Mouse (Mus musculus) embryonic facial prominence, embryonic 11.5 days (tissue): ENCODE data around the gene Kcnj10. TPM values are rescaled to one million over a fixed set of nuclear protein-coding genes. Genes with fewer than 3 reads are reported as not detected.

Experiments used
- ATAC-seq: fragments of 200-750 bp; cut with Nextera tagmentation; replicated peaks from 2 replicates; pipeline ENCODE4 v1.8.0; 2017; ENCODE audit warnings: low read depth; ENCODE audit not compliant: insufficient number of reproducible peaks, low FRiP score, low TSS enrichment
- DNase-seq: peaks from one replicate; pipeline ENCODE4 v3.0.0-alpha.2; 2015; ENCODE audit warnings: low spot score
- H3K27ac ChIP-seq: fragments of 300-500 bp; sonication (generic); replicated peaks from 2 replicates; pipeline ENCODE4 v1.5.1; 2014; ENCODE audit warnings: mild to moderate bottlenecking, low read depth, low read length, control low read depth
- H3K27me3 ChIP-seq: fragments of 300-500 bp; sonication (generic); 2 replicates; pipeline ENCODE4 v1.6.1; 2014; ENCODE audit warnings: mild to moderate bottlenecking, low read length, moderate library complexity, mixed read lengths; ENCODE audit not compliant: control insufficient read depth, insufficient read depth
- H3K36me3 ChIP-seq: fragments of 300-500 bp; sonication (generic); replicated peaks from 2 replicates; pipeline ENCODE4 v1.6.1; 2014; ENCODE audit warnings: low read depth, mild to moderate bottlenecking, low read length, moderate library complexity, mixed read lengths; ENCODE audit not compliant: control insufficient read depth, insufficient read depth
- H3K4me1 ChIP-seq: fragments of 300-500 bp; sonication (generic); 2 replicates; pipeline ENCODE4 v1.6.1; 2014; ENCODE audit warnings: low read length, mixed read lengths; ENCODE audit not compliant: control insufficient read depth, insufficient read depth
- H3K4me2 ChIP-seq: fragments of 300-500 bp; sonication (generic); 2 replicates; pipeline ENCODE4 v1.6.1; 2014; ENCODE audit warnings: low read depth, mild to moderate bottlenecking, control low read depth, low read length, moderate library complexity
- H3K4me3 ChIP-seq: fragments of 300-500 bp; sonication (generic); 2 replicates; pipeline ENCODE4 v1.5.1; 2014; ENCODE audit warnings: low read depth, low read length, control low read depth
- H3K9ac ChIP-seq: fragments of 300-500 bp; sonication (generic); replicated peaks from 2 replicates; pipeline ENCODE4 v1.6.1; 2014; ENCODE audit warnings: mild to moderate bottlenecking, control low read depth, low read length
- H3K9me3 ChIP-seq: fragments of 300-500 bp; sonication (generic); replicated peaks from 2 replicates; pipeline ENCODE4 v1.6.1; 2016; ENCODE audit warnings: mild to moderate bottlenecking, low read length, inconsistent platforms, mixed read lengths; ENCODE audit not compliant: control insufficient read depth
- WGBS: fragments of 180-500 bp; shearing (Covaris S2); extraction: QIAGEN DNeasy Blood & Tissue Kit; methylation state at CpG from one replicate; pipeline ENCODE4 v1.1.7; 2014; 5-methylcytosine and 5-hydroxymethylcytosine counted together
- polyA plus RNA-seq: library from polyadenylated mRNA; unstranded; fragments of >200 nt; fragmentation: Nextera tagmentation; extraction: Ambion mirVana; gene quantifications from 2 replicates; pipeline ENCODE4 v1.2.1, GENCODE M21; 2014

Kcnj10 gene
- polyA plus RNA-seq, 1 experiment from 2014 or later = 0.11 TPM

DNA sequence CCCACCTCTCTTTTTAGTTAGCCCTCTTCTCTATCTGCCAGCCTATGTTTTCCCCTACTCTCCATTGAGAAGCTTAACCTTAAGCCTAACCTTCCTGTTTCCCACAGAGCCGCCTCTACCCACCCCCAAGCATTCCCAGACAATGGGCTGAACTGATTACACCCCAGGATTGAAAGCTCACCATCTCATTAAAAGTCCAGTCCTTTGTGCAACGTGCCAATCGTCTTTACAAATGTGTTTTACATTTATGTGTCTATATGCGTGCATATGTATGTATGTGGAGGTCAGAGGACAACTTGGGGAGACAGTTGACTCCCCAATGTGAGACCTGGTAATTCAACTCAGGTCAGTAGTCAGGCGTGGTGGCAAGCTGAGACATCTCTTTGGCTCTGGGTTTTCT lies 17.7 kb upstream of the Kcnj10 start:
- H3K27ac ChIP-seq = no peak overlapping the region
- ATAC-seq = no peak
- no peak overlapping the region for H3K4me3 ChIP-seq
- H3K9me3 ChIP-seq = no peaks in the 10 kb centered on the region
- no peaks in the 10 kb centered on the region for H3K36me3 ChIP-seq
- no peaks in the 10 kb centered on the region; the same call in 1 of the 2 replicates for H3K4me1 ChIP-seq
- WGBS = 29% methylated on average over 5 of the region's 5 CpGs
- H3K27me3 ChIP-seq = peaks cover 30% of the 10 kb centered on the region
- no peak overlapping the region for H3K4me2 ChIP-seq
- no peak overlapping the region for H3K9ac ChIP-seq
- DNase-seq = no peak

DNA sequence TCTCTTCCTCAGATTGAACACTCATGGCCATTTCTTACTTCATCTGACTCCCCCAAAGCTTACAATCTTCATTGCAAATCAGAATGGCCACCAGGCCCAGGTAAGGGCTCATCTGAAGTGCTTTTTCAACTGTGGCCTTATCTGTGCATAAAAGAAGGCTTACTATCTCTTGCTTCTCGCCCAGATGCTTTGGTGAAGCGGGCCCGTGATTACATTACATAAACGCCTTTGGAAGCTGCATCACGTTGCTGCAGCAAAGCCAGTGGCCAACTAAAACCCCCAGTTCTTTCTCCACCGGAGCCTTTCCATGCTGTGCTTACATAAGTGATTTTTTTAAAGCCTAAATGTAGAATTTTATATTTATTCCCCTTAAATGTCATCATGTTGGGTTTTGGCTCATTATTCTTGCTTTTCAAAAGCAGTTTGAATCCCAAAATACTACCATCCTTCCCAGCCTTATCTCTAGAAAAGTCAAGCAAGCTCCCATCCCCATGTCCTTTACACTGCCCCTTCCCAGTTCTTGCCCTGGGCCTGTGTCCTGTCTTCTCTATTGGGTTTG lies 17.1 kb upstream of the Kcnj10 start:
- Histone ChIP-seq H3K4me3 (no peak overlapping the region), H3K27ac (no peak overlapping the region), H3K9me3 (no peaks in the 10 kb centered on the region), H3K27me3 (peaks cover 34% of the 10 kb centered on the region), H3K4me2 (no peak overlapping the region), H3K9ac (no peak overlapping the region), H3K36me3 (no peaks in the 10 kb centered on the region), H3K4me1 (no peaks in the 10 kb centered on the region; the same call in 1 of the 2 replicates)
- DNase-seq = no peak
- WGBS = 56% methylated on average over 6 of the region's 6 CpGs
- no peak for ATAC-seq

DNA sequence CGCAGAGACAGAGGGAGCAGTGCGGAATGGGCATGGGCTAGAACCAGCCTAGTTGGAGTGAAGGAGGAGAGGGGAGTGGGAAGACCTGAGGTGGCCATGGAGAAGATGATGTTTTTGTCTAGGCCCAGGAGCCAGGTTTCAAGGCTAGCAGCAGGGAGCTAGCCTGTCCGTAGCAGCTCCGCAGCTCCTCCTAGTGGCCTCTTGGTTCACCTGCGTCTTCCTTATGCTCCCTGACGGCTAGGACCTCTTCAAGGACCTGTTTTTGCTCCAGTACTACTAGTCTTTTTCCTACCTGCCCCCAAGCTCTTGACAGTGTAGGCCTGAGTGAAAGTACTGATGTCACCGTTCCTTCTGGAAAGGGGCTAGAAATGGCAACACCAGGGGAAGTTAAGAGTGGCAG lies 16.3 kb upstream of the Kcnj10 start:
- peaks cover 34% of the 10 kb centered on the region for H3K27me3 ChIP-seq
- H3K4me2 ChIP-seq = no peak overlapping the region
- H3K4me3 ChIP-seq = no peak overlapping the region
- peak; percentile 90 for DNase-seq
- H3K4me1 ChIP-seq = no peaks in the 10 kb centered on the region; the same call in 1 of the 2 replicates
- 0 out of 2 replicates have a peak, but pooled peaks have one; percentile 8 for ATAC-seq
- no peak overlapping the region for H3K9ac ChIP-seq
- H3K36me3 ChIP-seq = no peaks in the 10 kb centered on the region
- WGBS = 8% methylated on average over 7 of the region's 7 CpGs
- no peak overlapping the region for H3K27ac ChIP-seq
- no peaks in the 10 kb centered on the region for H3K9me3 ChIP-seq

DNA sequence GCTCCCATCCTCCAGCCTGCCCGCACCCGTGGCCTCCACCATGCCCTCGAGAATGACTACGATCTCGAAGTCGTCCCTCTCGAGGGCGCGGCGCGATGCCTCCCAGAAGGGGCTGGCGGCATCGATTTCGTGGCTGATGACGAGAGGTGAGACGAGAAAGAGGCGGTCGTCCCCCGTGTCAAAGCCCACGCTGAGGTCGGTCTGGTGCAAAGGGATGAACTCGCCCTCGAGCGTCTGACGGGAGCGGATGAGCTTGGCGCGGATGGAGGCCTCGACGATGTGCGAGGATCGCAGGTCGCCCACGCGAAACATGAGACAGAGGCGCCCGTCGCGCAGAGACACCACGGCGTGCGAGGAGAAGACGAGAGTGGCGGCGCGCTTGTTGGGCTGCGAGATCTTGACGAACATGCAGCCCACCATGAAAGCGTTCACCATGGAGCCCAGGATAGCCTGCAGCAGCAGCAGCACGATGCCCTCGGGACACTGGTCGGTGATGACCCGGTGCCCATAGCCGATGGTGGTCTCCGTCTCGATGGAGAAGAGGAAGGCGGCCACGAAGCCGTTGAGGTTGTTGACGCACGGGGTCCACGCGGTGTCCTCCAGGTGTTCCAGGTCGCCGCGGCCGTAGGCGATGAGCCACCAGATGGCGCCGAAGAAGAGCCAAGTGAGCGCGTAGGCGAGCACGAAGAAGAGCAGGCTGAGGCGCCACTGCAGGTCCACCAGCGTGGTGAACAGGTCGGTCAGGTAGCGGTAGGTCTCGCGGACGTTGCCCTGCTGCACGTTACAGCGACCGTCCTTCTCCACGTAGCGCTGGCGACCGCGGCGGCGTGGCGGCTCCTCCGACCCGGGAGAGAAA lies 15.1 kb upstream of the Kcnj10 start:
- Histone ChIP-seq H3K9ac (peak overlapping the region; percentile 44), H3K27ac (0 out of 2 replicates have a peak overlapping the region, but pooled peaks have one; percentile 28), H3K27me3 (peaks cover 34% of the 10 kb centered on the region), H3K4me2 (peak overlapping the region; percentile 76), H3K36me3 (no peaks in the 10 kb centered on the region), H3K4me3 (peak overlapping the region; percentile 41), H3K9me3 (no peaks in the 10 kb centered on the region), H3K4me1 (no peaks in the 10 kb centered on the region; the same call in 1 of the 2 replicates)
- DNase-seq (peak; percentile 74), ATAC-seq (peak; percentile 49; the same call in 1 of the 2 replicates)
- 21% methylated on average over 94 of the region's 94 CpGs for WGBS

DNA sequence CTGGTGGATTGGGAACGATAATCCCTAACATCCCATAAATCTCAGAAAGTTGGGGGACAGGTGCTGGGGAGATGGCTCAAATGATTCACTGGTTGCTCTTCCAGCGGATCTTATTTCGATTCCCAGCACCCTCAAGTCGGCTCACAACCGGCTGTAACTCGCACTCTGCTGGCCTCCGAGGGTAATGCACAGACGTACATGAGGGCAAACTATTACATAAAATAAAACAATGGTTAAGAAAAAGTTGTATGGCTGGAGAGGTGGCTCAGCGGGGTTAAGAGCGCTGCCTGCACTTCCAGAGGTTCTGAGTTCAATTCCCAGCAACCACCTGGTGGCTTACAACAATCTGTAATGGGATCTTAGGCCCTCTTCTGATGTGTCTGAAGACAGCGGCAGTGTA lies 14.3 kb upstream of the Kcnj10 start:
- peak overlapping the region; percentile 76 for H3K4me2 ChIP-seq
- H3K9me3 ChIP-seq = no peaks in the 10 kb centered on the region
- 56% methylated on average over 11 of the region's 11 CpGs for WGBS

DNA sequence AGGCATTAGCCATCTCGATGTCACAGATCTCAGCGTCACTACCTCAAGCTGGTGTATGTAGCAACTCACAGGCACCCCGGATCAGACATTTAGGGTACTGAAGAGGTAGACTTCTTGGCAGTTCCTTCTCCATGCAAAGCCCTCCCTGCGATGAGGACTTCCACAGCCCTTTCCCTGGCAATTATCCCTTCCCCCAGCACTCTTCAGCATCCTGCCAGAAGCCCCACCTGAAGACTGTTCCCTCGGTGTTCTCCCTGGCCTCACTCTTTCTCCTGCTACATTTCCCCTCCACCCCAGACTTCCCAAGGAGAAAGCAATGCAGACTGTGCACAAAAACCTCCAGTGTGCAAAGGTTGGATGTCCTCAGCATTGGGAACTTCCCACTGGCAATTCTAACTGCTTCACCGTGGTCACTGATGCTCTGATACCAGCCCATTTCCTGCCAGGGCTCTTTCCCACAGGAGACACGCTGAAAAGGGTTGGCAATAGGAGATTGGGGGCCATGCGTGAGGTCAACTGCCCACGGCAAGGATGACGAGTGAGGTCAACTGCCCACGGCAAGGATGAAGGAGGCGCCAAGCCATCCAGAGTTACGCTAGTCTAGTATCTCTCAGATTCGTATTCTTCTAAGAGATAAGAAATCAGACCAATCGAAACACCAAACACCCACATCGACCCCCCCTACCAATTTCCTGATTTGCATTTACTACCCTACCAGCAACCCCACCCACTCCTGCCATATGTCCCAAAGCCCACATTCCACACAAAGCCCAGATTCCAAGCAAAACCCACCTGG lies 13.6 kb upstream of the Kcnj10 start:
- no peak for DNase-seq
- no peaks in the 10 kb centered on the region; the same call in 1 of the 2 replicates for H3K4me1 ChIP-seq
- peaks cover 34% of the 10 kb centered on the region for H3K27me3 ChIP-seq
- H3K4me2 ChIP-seq = no peak overlapping the region
- no peaks in the 10 kb centered on the region for H3K36me3 ChIP-seq
- 84% methylated on average over 16 of the region's 16 CpGs for WGBS
- no peak overlapping the region for H3K4me3 ChIP-seq
- H3K27ac ChIP-seq = no peak overlapping the region
- H3K9ac ChIP-seq = no peak overlapping the region
- ATAC-seq = no peak
- no peaks in the 10 kb centered on the region for H3K9me3 ChIP-seq

More for the DNA sequence above, 14.3 kb upstream of the Kcnj10 start:
- Histone ChIP-seq H3K27ac (0 out of 2 replicates have a peak overlapping the region, but pooled peaks have one; percentile 28), H3K27me3 (peaks cover 34% of the 10 kb centered on the region), H3K36me3 (no peaks in the 10 kb centered on the region), H3K4me3 (peak overlapping the region; percentile 41), H3K4me1 (no peaks in the 10 kb centered on the region; the same call in 1 of the 2 replicates), H3K9ac (no peak overlapping the region)
- no peak for DNase-seq
- ATAC-seq = no peak

DNA sequence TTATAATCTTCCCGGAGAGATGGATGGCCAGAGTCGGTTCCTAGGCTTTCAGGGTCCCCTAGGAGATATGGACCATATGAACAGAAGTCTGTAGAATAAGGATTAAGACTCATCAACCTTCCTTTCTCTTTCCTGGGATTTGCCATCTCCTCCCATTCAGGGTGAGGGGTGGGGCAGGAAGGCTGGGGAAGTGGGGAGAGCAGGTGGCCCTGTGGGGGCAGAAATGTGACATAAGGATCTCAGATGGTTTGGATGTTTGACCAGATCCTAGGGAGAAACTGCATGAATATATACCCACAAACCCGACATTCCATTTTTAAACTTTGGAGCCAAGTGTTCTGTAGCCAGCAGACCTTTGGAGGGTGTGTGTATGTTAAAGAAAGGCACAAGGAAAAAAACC lies 13.0 kb upstream of the Kcnj10 start:
- 77% methylated on average over 3 of the region's 3 CpGs for WGBS
- Histone ChIP-seq H3K27ac (no peak overlapping the region), H3K4me3 (no peak overlapping the region), H3K9ac (no peak overlapping the region), H3K4me1 (no peaks in the 10 kb centered on the region; the same call in 1 of the 2 replicates), H3K36me3 (no peaks in the 10 kb centered on the region), H3K9me3 (no peaks in the 10 kb centered on the region), H3K27me3 (peaks cover 34% of the 10 kb centered on the region), H3K4me2 (no peak overlapping the region)
- ATAC-seq = no peak
- no peak for DNase-seq
